Mouse (Mus musculus) midbrain, embryonic 12.5 days (tissue): ENCODE measurements at regions not wholly inside any gene's neighbourhood (a gene's known extent, or its start where the extent isn't known, plus 50 kb on each side); places are given as distances from the start of the nearest gene placed in this dataset.
A peak's percentile ranks its signal among the peaks of the same experiment; 100 is the strongest.
"Not testable (repeated sequence)": the region's sequence is repeated elsewhere in the genome, so short reads cannot be mapped to it uniquely, and the experiment has no call there.

Experiments
- ATAC-seq: fragments of 200-750 bp; cut with Nextera tagmentation; 2 replicates; pipeline ENCODE4 v1.8.0; 2017; ENCODE audit warnings: low read depth, moderate TSS enrichment, moderate library complexity; ENCODE audit not compliant: low FRiP score
- H3K27ac ChIP-seq: fragments of 300-500 bp; sonication (generic); replicated peaks from 2 replicates; pipeline ENCODE4 v1.5.1; 2016; ENCODE audit warnings: mild to moderate bottlenecking
- H3K27me3 ChIP-seq: fragments of 300-500 bp; sonication (generic); 2 replicates; pipeline ENCODE4 v1.6.1; 2016; ENCODE audit warnings: mild to moderate bottlenecking
- H3K36me3 ChIP-seq: fragments of 300-500 bp; sonication (generic); 2 replicates; pipeline ENCODE4 v1.6.1; 2016
- H3K4me1 ChIP-seq: fragments of 300-500 bp; sonication (generic); 2 replicates; pipeline ENCODE4 v1.6.1; 2016
- H3K4me2 ChIP-seq: fragments of 300-500 bp; sonication (generic); replicated peaks from 2 replicates; pipeline ENCODE4 v1.6.1; 2016; ENCODE audit warnings: mild to moderate bottlenecking, moderate library complexity
- H3K4me3 ChIP-seq: fragments of 300-500 bp; sonication (generic); 2 replicates; pipeline ENCODE4 v1.5.1; 2016; ENCODE audit warnings: mild to moderate bottlenecking
- H3K9ac ChIP-seq: fragments of 300-500 bp; sonication (generic); replicated peaks from 2 replicates; pipeline ENCODE4 v1.6.1; 2016; ENCODE audit warnings: mild to moderate bottlenecking, moderate library complexity
- H3K9me3 ChIP-seq: fragments of 300-500 bp; sonication (generic); 2 replicates; pipeline ENCODE4 v1.6.1; 2016; ENCODE audit warnings: mild to moderate bottlenecking
- WGBS: fragments of 180-500 bp; shearing (Covaris S2); methylation state at CpG from one replicate; pipeline ENCODE4 v1.1.7; 2016; 5-methylcytosine and 5-hydroxymethylcytosine counted together

GRCm38 (mm10) chr3:8264366-8265033 is 1345.4 kb downstream of the Zfp704 start:
- Histone ChIP-seq H3K4me2 (no peak overlapping the region), H3K9ac (no peak overlapping the region), H3K4me3 (no peak overlapping the region), H3K27ac (no peak overlapping the region), H3K36me3 (no peaks in the 10 kb centered on the region), H3K4me1 (no peaks in the 10 kb centered on the region), H3K27me3 (no peaks in the 10 kb centered on the region), H3K9me3 (no peaks in the 10 kb centered on the region)
- 91% methylated on average over 4 of the region's 4 CpGs for WGBS
- no peak for ATAC-seq

- Histone ChIP-seq H3K27ac (no peak overlapping the region), H3K4me2 (no peak overlapping the region), H3K4me3 (no peak overlapping the region), H3K9me3 (no peaks in the 10 kb centered on the region), H3K36me3 (no peaks in the 10 kb centered on the region), H3K27me3 (no peaks in the 10 kb centered on the region), H3K9ac (no peak overlapping the region), H3K4me1 (no peaks in the 10 kb centered on the region)
- ATAC-seq = no peak
Measured at GRCm38 (mm10) chr3:8257293-8257692, 1352.6 kb downstream of the Zfp704 start.

- H3K36me3 ChIP-seq = no peaks in the 10 kb centered on the region
- no peak for ATAC-seq
- H3K9ac ChIP-seq = no peak overlapping the region
- no peak overlapping the region for H3K4me3 ChIP-seq
- H3K4me2 ChIP-seq = no peak overlapping the region
- H3K4me1 ChIP-seq = no peaks in the 10 kb centered on the region
- no peaks in the 10 kb centered on the region for H3K9me3 ChIP-seq
- H3K27me3 ChIP-seq = no peaks in the 10 kb centered on the region
- WGBS = 88% methylated on average over 2 of the region's 2 CpGs
- no peak overlapping the region for H3K27ac ChIP-seq
Measured at GRCm38 (mm10) chr3:8252311-8252710, 1357.6 kb downstream of the Zfp704 start.

- 84% methylated on average over 1 of the region's 1 CpGs for WGBS
- H3K9ac ChIP-seq = no peak overlapping the region
- ATAC-seq = no peak
- 0 out of 2 replicates have a peak, but pooled peaks cover 3% of the 10 kb centered on the region for H3K9me3 ChIP-seq
- H3K4me3 ChIP-seq = no peak overlapping the region
- H3K27me3 ChIP-seq = no peaks in the 10 kb centered on the region
- no peaks in the 10 kb centered on the region for H3K36me3 ChIP-seq
- H3K4me1 ChIP-seq = no peaks in the 10 kb centered on the region
- no peak overlapping the region for H3K27ac ChIP-seq
- H3K4me2 ChIP-seq = no peak overlapping the region
Measured at GRCm38 (mm10) chr3:8248911-8249310, 1361.0 kb downstream of the Zfp704 start.

GRCm38 (mm10) chr3:8245822-8246221 is 1364.1 kb downstream of the Zfp704 start:
- not testable (repeated sequence) for H3K4me3 ChIP-seq, H3K36me3 ChIP-seq, H3K9me3 ChIP-seq, H3K4me1 ChIP-seq, H3K27ac ChIP-seq, H3K9ac ChIP-seq, H3K27me3 ChIP-seq, ATAC-seq, H3K4me2 ChIP-seq
- WGBS = 25% methylated on average over 1 of the region's 1 CpGs

GRCm38 (mm10) chr3:8245195-8245789 is 1364.6 kb downstream of the Zfp704 start:
- H3K27me3 ChIP-seq, H3K4me1 ChIP-seq, H3K27ac ChIP-seq, H3K4me3 ChIP-seq, H3K36me3 ChIP-seq, H3K4me2 ChIP-seq, H3K9ac ChIP-seq, H3K9me3 ChIP-seq: not testable (repeated sequence)
- peak; percentile 89 for ATAC-seq
- WGBS = 71% methylated on average over 2 of the region's 2 CpGs

- WGBS = 89% methylated on average over 4 of the region's 4 CpGs
- H3K9me3 ChIP-seq, ATAC-seq, H3K9ac ChIP-seq, H3K27me3 ChIP-seq, H3K4me3 ChIP-seq, H3K4me1 ChIP-seq, H3K4me2 ChIP-seq, H3K36me3 ChIP-seq, H3K27ac ChIP-seq: not testable (repeated sequence)
Measured at GRCm38 (mm10) chr3:8244526-8245194, 1365.2 kb downstream of the Zfp704 start.

GRCm38 (mm10) chr3:8206623-8207404 is 1403.1 kb downstream of the Zfp704 start:
- H3K27me3 ChIP-seq = no peaks in the 10 kb centered on the region
- H3K9ac ChIP-seq = no peak overlapping the region
- H3K9me3 ChIP-seq = no peaks in the 10 kb centered on the region
- H3K4me1 ChIP-seq = no peaks in the 10 kb centered on the region
- H3K4me2 ChIP-seq = no peak overlapping the region
- H3K36me3 ChIP-seq = no peaks in the 10 kb centered on the region
- H3K4me3 ChIP-seq = no peak overlapping the region
- peak; percentile 19; the same call in 1 of the 2 replicates for ATAC-seq
- WGBS = 66% methylated on average over 6 of the region's 6 CpGs
- no peak overlapping the region for H3K27ac ChIP-seq

- Histone ChIP-seq H3K4me3 (no peak overlapping the region), H3K27ac (no peak overlapping the region), H3K9ac (no peak overlapping the region), H3K4me2 (no peak overlapping the region), H3K9me3 (no peaks in the 10 kb centered on the region), H3K4me1 (no peaks in the 10 kb centered on the region; the same call in 1 of the 2 replicates), H3K36me3 (no peaks in the 10 kb centered on the region), H3K27me3 (no peaks in the 10 kb centered on the region)
- ATAC-seq = no peak
- WGBS = 85% methylated on average over 4 of the region's 4 CpGs
Measured at GRCm38 (mm10) chr3:8163030-8163429, 1446.9 kb downstream of the Zfp704 start.

- Histone ChIP-seq H3K4me3 (no peak overlapping the region), H3K36me3 (no peaks in the 10 kb centered on the region), H3K27me3 (no peaks in the 10 kb centered on the region), H3K9ac (no peak overlapping the region), H3K4me1 (no peaks in the 10 kb centered on the region; the same call in 1 of the 2 replicates), H3K27ac (no peak overlapping the region), H3K9me3 (no peaks in the 10 kb centered on the region), H3K4me2 (no peak overlapping the region)
- ATAC-seq = peak; percentile 83
- 87% methylated on average over 4 of the region's 4 CpGs for WGBS
Measured at GRCm38 (mm10) chr3:8161997-8162756, 1447.7 kb downstream of the Zfp704 start.

- 79% methylated on average over 2 of the region's 2 CpGs for WGBS
- H3K9me3 ChIP-seq = no peaks in the 10 kb centered on the region
- H3K27me3 ChIP-seq = no peaks in the 10 kb centered on the region
- H3K9ac ChIP-seq = no peak overlapping the region
- no peak overlapping the region for H3K4me3 ChIP-seq
- ATAC-seq = no peak
- H3K4me2 ChIP-seq = no peak overlapping the region
- H3K4me1 ChIP-seq = no peaks in the 10 kb centered on the region
- H3K27ac ChIP-seq = no peak overlapping the region
- no peaks in the 10 kb centered on the region for H3K36me3 ChIP-seq
Measured at GRCm38 (mm10) chr3:8143016-8143415, 1466.9 kb downstream of the Zfp704 start.
